In genomic region chr5:84397085-84397484, GRCm38 (mm10) we compare ENCODE assay signal across 16 mouse cellular contexts. TPM values are rescaled to one million over a fixed set of nuclear protein-coding genes. Genes with fewer than 3 reads are reported as not detected.
"Had no signal": no experiment of that assay in that cellular context is flagged by ENCODE, and none has a peak within 500 bp of the region (broad histone marks: within the 10 kb centered on the region; RNA-seq: fewer than 3 reads in every experiment).

No protein-coding gene starts in this region.

- H3K9me3 ChIP-seq: liver, embryonic 13.5 days had no signal

- H3K27ac ChIP-seq: kidney, postnatal 0 days; left cerebral cortex, adult 2 months; liver, embryonic 13.5 days; stomach, postnatal 0 days had no signal

- DNase-seq: kidney, adult 2 months; kidney, postnatal 4 days; layer of hippocampus, postnatal 36 days; liver, embryonic 13.5 days; lung, adult 2 months; lung, postnatal 14 days; lung, postnatal 4 days; midbrain, embryonic 14.5 days; thymus, adult 2 months; thymus, postnatal 14 days had no signal

- H3K4me3 ChIP-seq: left cerebral cortex, adult 2 months; liver, embryonic 13.5 days had no signal

- H3K4me2 ChIP-seq: liver, embryonic 13.5 days; midbrain, embryonic 11.5 days had no signal

- H3K4me1 ChIP-seq: liver, embryonic 13.5 days had no signal

- H3K27me3 ChIP-seq: liver, embryonic 13.5 days had no signal

- H3K9ac ChIP-seq: liver, embryonic 13.5 days had no signal

- H3K36me3 ChIP-seq: liver, embryonic 13.5 days had no signal

RNA-seq across cellular contexts. Expression of gene Epha5, which starts 20.1 kb away (rescaled TPM):
- polyA plus RNA-seq: liver, adult 2 months; liver, embryonic 16.5 days; thymus, adult 2 months had no signal
